Mouse (Mus musculus): ENCODE measurements around the gene Btbd16. TPM values are rescaled to one million over a fixed set of nuclear protein-coding genes. Genes with fewer than 3 reads are reported as not detected.

Gene Btbd16
- total and polyA plus RNA-seq, 2 experiments from 2014 or later = 0.10 to 0.41 TPM

- TF ChIP-seq CTCF (IDR thresholded peaks at IDR 0.05; ENCODE audit: low read depth) = no peak
- Histone ChIP-seq H3K9me3 (ENCODE audit: low read length) (no peaks in the 10 kb centered on the region), H3K27ac (ENCODE audit: low read depth, low read length) (no peak overlapping the region), H3K4me2 (ENCODE audit: low read depth) (no peak overlapping the region), H3K4me3 (ENCODE audit: low read depth, low read length) (no peak overlapping the region), H3K4me1 (ENCODE audit: insufficient read depth) (peaks cover 10% of the 10 kb centered on the region; the same call in 1 of the 2 replicates), H3K27me3 (ENCODE audit: insufficient read depth, low read length) (no peaks in the 10 kb centered on the region; the same call in 1 of the 2 replicates), H3K9ac (no peak overlapping the region), H3K36me3 (ENCODE audit: insufficient read depth) (no peaks in the 10 kb centered on the region)
- ATAC-seq (peak; percentile 84), DNase-seq (peak; percentile 56)
- 6% methylated on average over 12 of the region's 12 CpGs for WGBS
Measured at GRCm38 (mm10) chr7:130837941-130838657, 64.2 kb downstream of the Btbd16 start.

GRCm38 (mm10) chr7:130838658-130839025 is 64.8 kb downstream of the Btbd16 start:
- no peak overlapping the region for H3K9ac ChIP-seq
- DNase-seq (no peak), ATAC-seq (no peak)
- H3K4me2 ChIP-seq (ENCODE audit: low read depth) = no peak overlapping the region
- TF ChIP-seq CTCF (IDR thresholded peaks at IDR 0.05; ENCODE audit: low read depth) = no peak
- H3K9me3 ChIP-seq (ENCODE audit: low read length) = no peaks in the 10 kb centered on the region
- no peaks in the 10 kb centered on the region; the same call in 1 of the 2 replicates for H3K27me3 ChIP-seq (ENCODE audit: insufficient read depth, low read length)
- 37% methylated on average over 3 of the region's 3 CpGs for whole genome bisulfite sequencing
- no peak overlapping the region for H3K4me3 ChIP-seq (ENCODE audit: low read depth, low read length)
- H3K4me1 ChIP-seq (ENCODE audit: insufficient read depth) = peaks cover 10% of the 10 kb centered on the region; the same call in 1 of the 2 replicates
- H3K27ac ChIP-seq (ENCODE audit: low read depth, low read length) = no peak overlapping the region
- no peaks in the 10 kb centered on the region for H3K36me3 ChIP-seq (ENCODE audit: insufficient read depth)

GRCm38 (mm10) chr7:130839380-130840100 is 65.7 kb downstream of the Btbd16 start:
- DNase-seq = no peak
- Histone ChIP-seq H3K9me3 (ENCODE audit: low read length) (no peaks in the 10 kb centered on the region), H3K4me2 (ENCODE audit: low read depth) (no peak overlapping the region), H3K9ac (no peak overlapping the region), H3K4me1 (ENCODE audit: insufficient read depth) (peaks cover 10% of the 10 kb centered on the region; the same call in 1 of the 2 replicates), H3K4me3 (ENCODE audit: low read depth, low read length) (no peak overlapping the region), H3K27me3 (ENCODE audit: insufficient read depth, low read length) (no peaks in the 10 kb centered on the region), H3K36me3 (ENCODE audit: insufficient read depth) (no peaks in the 10 kb centered on the region), H3K27ac (ENCODE audit: low read depth, low read length) (no peak overlapping the region)
- no peak for ATAC-seq
- WGBS = 90% methylated on average over 12 of the region's 12 CpGs
- no peak for TF ChIP-seq CTCF (IDR thresholded peaks at IDR 0.05; ENCODE audit: low read depth)

- H3K27me3 ChIP-seq (ENCODE audit: insufficient read depth, low read length) = no peaks in the 10 kb centered on the region
- H3K4me1 ChIP-seq (ENCODE audit: insufficient read depth) = no peaks in the 10 kb centered on the region
- ATAC-seq (no peak), DNase-seq (no peak)
- WGBS = 92% methylated on average over 17 of the region's 17 CpGs
- no peak overlapping the region for H3K9ac ChIP-seq
- no peaks in the 10 kb centered on the region for H3K36me3 ChIP-seq (ENCODE audit: insufficient read depth)
- H3K4me2 ChIP-seq (ENCODE audit: low read depth) = no peak overlapping the region
- TF ChIP-seq CTCF (IDR thresholded peaks at IDR 0.05; ENCODE audit: low read depth) = no peak
- H3K9me3 ChIP-seq (ENCODE audit: low read length) = no peaks in the 10 kb centered on the region
- H3K27ac ChIP-seq (ENCODE audit: low read depth, low read length) = no peak overlapping the region
- no peak overlapping the region for H3K4me3 ChIP-seq (ENCODE audit: low read depth, low read length)
Measured at GRCm38 (mm10) chr7:130847164-130847718, 73.4 kb downstream of the Btbd16 start.

GRCm38 (mm10) chr7:130854684-130855292 is 80.9 kb downstream of the Btbd16 start:
- DNase-seq (no peak), ATAC-seq (no peak)
- H3K4me1 ChIP-seq (ENCODE audit: insufficient read depth) = no peaks in the 10 kb centered on the region
- no peaks in the 10 kb centered on the region for H3K36me3 ChIP-seq (ENCODE audit: insufficient read depth)
- H3K4me2 ChIP-seq (ENCODE audit: low read depth) = no peak overlapping the region
- H3K4me3 ChIP-seq (ENCODE audit: low read depth, low read length) = no peak overlapping the region
- H3K9ac ChIP-seq = no peak overlapping the region
- H3K27me3 ChIP-seq (ENCODE audit: insufficient read depth, low read length) = no peaks in the 10 kb centered on the region
- WGBS = 77% methylated on average over 4 of the region's 4 CpGs
- no peak overlapping the region for H3K27ac ChIP-seq (ENCODE audit: low read depth, low read length)
- no peaks in the 10 kb centered on the region for H3K9me3 ChIP-seq (ENCODE audit: low read length)
- TF ChIP-seq CTCF (IDR thresholded peaks at IDR 0.05; ENCODE audit: low read depth) = no peak

GRCm38 (mm10) chr7:130855681-130856080 is 81.8 kb downstream of the Btbd16 start:
- 31% methylated on average over 3 of the region's 3 CpGs for WGBS

More at GRCm38 (mm10) chr7:130855681-130856080, 81.8 kb downstream of the Btbd16 start:
- DNase-seq (no peak), ATAC-seq (no peak)
- H3K27me3 ChIP-seq (ENCODE audit: insufficient read depth, low read length) = no peaks in the 10 kb centered on the region
- peaks cover 2% of the 10 kb centered on the region; the same call in 1 of the 2 replicates for H3K4me1 ChIP-seq (ENCODE audit: insufficient read depth)
- no peak overlapping the region for H3K27ac ChIP-seq (ENCODE audit: low read depth, low read length)
- TF ChIP-seq CTCF (IDR thresholded peaks at IDR 0.05; ENCODE audit: low read depth) = no peak
- H3K9me3 ChIP-seq (ENCODE audit: low read length) = no peaks in the 10 kb centered on the region
- no peak overlapping the region for H3K9ac ChIP-seq
- H3K36me3 ChIP-seq (ENCODE audit: insufficient read depth) = no peaks in the 10 kb centered on the region
- H3K4me3 ChIP-seq (ENCODE audit: low read depth, low read length) = no peak overlapping the region
- no peak overlapping the region for H3K4me2 ChIP-seq (ENCODE audit: low read depth)
